Mouse (Mus musculus): Measurements from ENCODE around the gene Trpc2. TPM values are rescaled to one million over a fixed set of nuclear protein-coding genes. Genes with fewer than 3 reads are reported as not detected.

Trpc2 gene
- polyA plus RNA-seq, 1 experiment from 2014 or later = not detected

- no peak overlapping the region for H3K4me3 ChIP-seq (replicated peaks)
- H3K36me3 ChIP-seq = peaks cover 83% of the 10 kb centered on the region
- 75% methylated on average over 7 of the region's 7 CpGs for WGBS
- no peak overlapping the region for H3K27ac ChIP-seq
- H3K4me1 ChIP-seq (replicated peaks) = no peaks in the 10 kb centered on the region
- ATAC-seq = no peak
- no peaks in the 10 kb centered on the region for H3K27me3 ChIP-seq
- H3K9ac ChIP-seq (replicated peaks) = no peak overlapping the region
- no peaks in the 10 kb centered on the region for H3K9me3 ChIP-seq
- H3K4me2 ChIP-seq (replicated peaks) = no peak overlapping the region
These were observed 6.1 kb upstream of the Trpc2 start for GRCm38 (mm10) chr7:102076714-102077296.

GRCm38 (mm10) chr7:102078517-102078916 lies 4.4 kb upstream of the Trpc2 start:
- 78% methylated on average over 7 of the region's 7 CpGs for WGBS
- Histone ChIP-seq H3K4me2 (replicated peaks) (no peak overlapping the region), H3K4me1 (replicated peaks) (no peaks in the 10 kb centered on the region), H3K4me3 (replicated peaks) (no peak overlapping the region), H3K27me3 (no peaks in the 10 kb centered on the region), H3K9ac (replicated peaks) (no peak overlapping the region), H3K36me3 (peaks cover 84% of the 10 kb centered on the region), H3K9me3 (no peaks in the 10 kb centered on the region), H3K27ac (no peak overlapping the region)
- ATAC-seq = no peak

GRCm38 (mm10) chr7:102080311-102080710 lies 2.6 kb upstream of the Trpc2 start:
- no peak overlapping the region for H3K9ac ChIP-seq (replicated peaks)
- peaks cover 86% of the 10 kb centered on the region for H3K36me3 ChIP-seq
- 92% methylated on average over 8 of the region's 8 CpGs for WGBS

GRCm38 (mm10) chr7:102081784-102082183 lies 1.1 kb upstream of the Trpc2 start:
- 96% methylated on average over 5 of the region's 5 CpGs for WGBS
- Histone ChIP-seq H3K4me1 (replicated peaks) (no peaks in the 10 kb centered on the region), H3K27ac (no peak overlapping the region), H3K4me3 (replicated peaks) (no peak overlapping the region), H3K36me3 (peaks cover 78% of the 10 kb centered on the region), H3K9ac (replicated peaks) (no peak overlapping the region), H3K4me2 (replicated peaks) (no peak overlapping the region), H3K27me3 (no peaks in the 10 kb centered on the region), H3K9me3 (no peaks in the 10 kb centered on the region)
- no peak for ATAC-seq

More at GRCm38 (mm10) chr7:102080311-102080710, 2.6 kb upstream of the Trpc2 start:
- Histone ChIP-seq H3K27me3 (no peaks in the 10 kb centered on the region), H3K9me3 (no peaks in the 10 kb centered on the region), H3K4me2 (replicated peaks) (no peak overlapping the region), H3K27ac (no peak overlapping the region), H3K4me1 (replicated peaks) (no peaks in the 10 kb centered on the region), H3K4me3 (replicated peaks) (no peak overlapping the region)
- no peak for ATAC-seq

- H3K9me3 ChIP-seq = no peaks in the 10 kb centered on the region
- H3K36me3 ChIP-seq = peaks cover 65% of the 10 kb centered on the region
- ATAC-seq = no peak
- 95% methylated on average over 26 of the region's 26 CpGs for WGBS
- no peak overlapping the region for H3K4me2 ChIP-seq (replicated peaks)
- no peaks in the 10 kb centered on the region for H3K27me3 ChIP-seq
- no peak overlapping the region for H3K27ac ChIP-seq
- no peak overlapping the region for H3K4me3 ChIP-seq (replicated peaks)
- no peaks in the 10 kb centered on the region for H3K4me1 ChIP-seq (replicated peaks)
- H3K9ac ChIP-seq (replicated peaks) = no peak overlapping the region
These were observed 1.3 kb downstream of the Trpc2 start for GRCm38 (mm10) chr7:102084041-102084696.

GRCm38 (mm10) chr7:102087336-102087735 lies 4.4 kb downstream of the Trpc2 start:
- Histone ChIP-seq H3K4me1 (replicated peaks) (no peaks in the 10 kb centered on the region), H3K9ac (replicated peaks) (no peak overlapping the region), H3K4me2 (replicated peaks) (no peak overlapping the region), H3K4me3 (replicated peaks) (no peak overlapping the region), H3K27me3 (no peaks in the 10 kb centered on the region), H3K36me3 (peaks cover 46% of the 10 kb centered on the region), H3K27ac (no peak overlapping the region), H3K9me3 (no peaks in the 10 kb centered on the region)
- WGBS = 90% methylated on average over 4 of the region's 4 CpGs
- ATAC-seq = no peak

GRCm38 (mm10) chr7:102099760-102100661 lies 17.1 kb downstream of the Trpc2 start:
- Histone ChIP-seq H3K4me1 (replicated peaks) (peaks cover 26% of the 10 kb centered on the region), H3K27ac (no peak overlapping the region), H3K9ac (replicated peaks) (peak overlapping the region; percentile 3; the same call in 1 of the 2 replicates), H3K9me3 (no peaks in the 10 kb centered on the region), H3K27me3 (peaks cover 10% of the 10 kb centered on the region), H3K4me2 (replicated peaks) (peak overlapping the region; percentile 49), H3K36me3 (no peaks in the 10 kb centered on the region), H3K4me3 (replicated peaks) (peak overlapping the region; percentile 21)
- WGBS = 5% methylated on average over 30 of the region's 30 CpGs
- ATAC-seq = peak; percentile 68

- no peaks in the 10 kb centered on the region for H3K9me3 ChIP-seq
- H3K4me2 ChIP-seq (replicated peaks) = no peak overlapping the region
- no peaks in the 10 kb centered on the region for H3K36me3 ChIP-seq
- WGBS = 65% methylated on average over 5 of the region's 5 CpGs
- H3K9ac ChIP-seq (replicated peaks) = no peak overlapping the region
- no peak for ATAC-seq
- peaks cover 26% of the 10 kb centered on the region for H3K4me1 ChIP-seq (replicated peaks)
- peaks cover 10% of the 10 kb centered on the region for H3K27me3 ChIP-seq
- no peak overlapping the region for H3K4me3 ChIP-seq (replicated peaks)
- H3K27ac ChIP-seq = no peak overlapping the region
These were observed 18.0 kb downstream of the Trpc2 start for GRCm38 (mm10) chr7:102100868-102101267.

- no peak within 1 kb of the TSS for H3K4me3 ChIP-seq (replicated peaks)
- H3K27me3 ChIP-seq = peaks cover 10% of the 10 kb centered on the region
- H3K4me2 ChIP-seq (replicated peaks) = 0 out of 2 replicates have a peak within 1 kb of the TSS, but pooled peaks have one; percentile 49
- peaks cover 26% of the 10 kb centered on the region for H3K4me1 ChIP-seq (replicated peaks)
- no peaks in the 10 kb centered on the region for H3K9me3 ChIP-seq
- no peak within 1 kb of the TSS for H3K27ac ChIP-seq
- ATAC-seq = no peak
- no peaks in the 10 kb centered on the region for H3K36me3 ChIP-seq
- whole genome bisulfite sequencing = 43% methylated on average over 5 of the region's 5 CpGs
- H3K9ac ChIP-seq (replicated peaks) = no peak within 1 kb of the TSS
These were observed 18.6 kb downstream of the Trpc2 start, which contains the start of gene Art1 for GRCm38 (mm10) chr7:102101487-102101886. Art1 (plus strand) TSS chr7:102101743.

- no peaks in the 10 kb centered on the region for H3K36me3 ChIP-seq
- WGBS = 31% methylated on average over 8 of the region's 8 CpGs
- ATAC-seq = no peak
These were observed 19.3 kb downstream of the Trpc2 start for GRCm38 (mm10) chr7:102102241-102102640.

GRCm38 (mm10) chr7:102102696-102103095 lies 19.8 kb downstream of the Trpc2 start:
- Histone ChIP-seq H3K9me3 (no peaks in the 10 kb centered on the region), H3K9ac (replicated peaks) (no peak overlapping the region), H3K4me1 (replicated peaks) (peaks cover 33% of the 10 kb centered on the region), H3K36me3 (no peaks in the 10 kb centered on the region), H3K27ac (no peak overlapping the region), H3K27me3 (peaks cover 10% of the 10 kb centered on the region), H3K4me2 (replicated peaks) (no peak overlapping the region), H3K4me3 (replicated peaks) (no peak overlapping the region)
- ATAC-seq = no peak
- WGBS = 38% methylated on average over 6 of the region's 6 CpGs

More at GRCm38 (mm10) chr7:102102241-102102640, 19.3 kb downstream of the Trpc2 start:
- no peak overlapping the region for H3K9ac ChIP-seq (replicated peaks)
- no peaks in the 10 kb centered on the region for H3K9me3 ChIP-seq
- H3K27ac ChIP-seq = no peak overlapping the region
- H3K4me2 ChIP-seq (replicated peaks) = no peak overlapping the region
- peaks cover 10% of the 10 kb centered on the region for H3K27me3 ChIP-seq
- H3K4me3 ChIP-seq (replicated peaks) = no peak overlapping the region
- H3K4me1 ChIP-seq (replicated peaks) = peaks cover 33% of the 10 kb centered on the region

- H3K27me3 ChIP-seq = peaks cover 9% of the 10 kb centered on the region
- no peak for ATAC-seq
- H3K27ac ChIP-seq = no peak overlapping the region
- H3K9ac ChIP-seq (replicated peaks) = no peak overlapping the region
- 79% methylated on average over 2 of the region's 2 CpGs for WGBS
- H3K4me3 ChIP-seq (replicated peaks) = no peak overlapping the region
- H3K9me3 ChIP-seq = no peaks in the 10 kb centered on the region
- no peak overlapping the region for H3K4me2 ChIP-seq (replicated peaks)
- H3K4me1 ChIP-seq (replicated peaks) = peaks cover 33% of the 10 kb centered on the region
- no peaks in the 10 kb centered on the region for H3K36me3 ChIP-seq
These were observed 20.6 kb downstream of the Trpc2 start for GRCm38 (mm10) chr7:102103555-102103954.
